Mouse (Mus musculus) heart, embryonic 16.5 days (tissue): ENCODE measurements around the gene Gm21969. TPM values are rescaled to one million over a fixed set of nuclear protein-coding genes. Genes with fewer than 3 reads are reported as not detected.

Experiments
- ATAC-seq: fragments of 200-750 bp; cut with Nextera tagmentation; replicated peaks from 2 replicates; pipeline ENCODE4 v1.8.0; 2017; ENCODE audit warnings: moderate number of reproducible peaks; ENCODE audit not compliant: insufficient read depth, low FRiP score; ENCODE audit errors: extremely low read depth
- H3K27ac ChIP-seq: fragments of 300-500 bp; sonication (generic); 2 replicates; pipeline ENCODE4 v1.5.1; 2014; ENCODE audit warnings: mild to moderate bottlenecking, low read length, control low read depth, moderate library complexity
- H3K27me3 ChIP-seq: fragments of 300-500 bp; sonication (generic); 2 replicates; pipeline ENCODE4 v1.6.1; 2014; ENCODE audit warnings: low read length, mixed read lengths; ENCODE audit not compliant: control insufficient read depth, insufficient read depth
- H3K36me3 ChIP-seq: fragments of 300-500 bp; sonication (generic); 2 replicates; pipeline ENCODE4 v1.6.1; 2014; ENCODE audit not compliant: control insufficient read depth, insufficient read depth
- H3K4me1 ChIP-seq: fragments of 300-500 bp; sonication (generic); 2 replicates; pipeline ENCODE4 v1.6.1; 2014; ENCODE audit warnings: low read length, mixed read lengths; ENCODE audit not compliant: control insufficient read depth, insufficient read depth
- H3K4me2 ChIP-seq: fragments of 300-500 bp; sonication (generic); 2 replicates; pipeline ENCODE4 v1.6.1; 2014; ENCODE audit warnings: low read depth, mild to moderate bottlenecking, control low read depth, low read length
- H3K4me3 ChIP-seq: fragments of 300-500 bp; sonication (generic); 2 replicates; pipeline ENCODE4 v1.5.1; 2014; ENCODE audit warnings: mild to moderate bottlenecking, control low read depth, low read length
- H3K9ac ChIP-seq: fragments of 300-500 bp; sonication (generic); 2 replicates; pipeline ENCODE4 v1.6.1; 2014; ENCODE audit warnings: low read length, control low read depth
- H3K9me3 ChIP-seq: fragments of 300-500 bp; sonication (generic); replicated peaks from 2 replicates; pipeline ENCODE4 v1.6.1; 2016; ENCODE audit warnings: low read length; ENCODE audit not compliant: control insufficient read depth
- WGBS: fragments of 180-500 bp; shearing (Covaris S2); extraction: QIAGEN DNeasy Blood & Tissue Kit; methylation state at CpG from one replicate; pipeline ENCODE4 v1.1.7; 2014; 5-methylcytosine and 5-hydroxymethylcytosine counted together
- polyA plus RNA-seq: library from polyadenylated mRNA; unstranded; fragments of >200 nt; fragmentation: Nextera tagmentation; extraction: Ambion mirVana; gene quantifications from 2 replicates; pipeline ENCODE4 v1.2.1, GENCODE M21; 2015

Gene Gm21969
- polyA plus RNA-seq, 1 experiment from 2014 or later, result not detected

DNA sequence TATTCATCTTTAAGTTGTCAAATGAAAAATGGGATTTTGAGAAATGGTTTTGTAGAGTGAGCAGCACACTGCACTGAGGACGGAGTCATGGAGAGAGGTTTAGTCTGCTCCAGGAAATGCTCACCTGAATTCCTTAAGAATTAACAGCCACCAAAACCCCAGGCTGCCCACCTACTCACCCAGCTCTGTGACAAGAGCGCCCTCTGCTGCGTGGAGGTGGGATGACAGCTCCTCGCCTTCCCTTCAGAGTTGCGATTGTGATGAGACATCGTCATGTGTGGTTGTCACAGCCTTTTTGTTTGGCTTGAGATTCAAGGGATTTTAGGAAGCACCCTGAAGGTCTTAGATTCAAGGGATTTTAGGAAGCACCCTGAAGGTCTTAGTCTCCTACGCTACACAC, 33.4 kb downstream of the Gm21969 start:
- Histone ChIP-seq H3K4me1 (no peaks in the 10 kb centered on the region), H3K27me3 (no peaks in the 10 kb centered on the region), H3K9me3 (no peaks in the 10 kb centered on the region), H3K9ac (no peak overlapping the region), H3K36me3 (no peaks in the 10 kb centered on the region), H3K4me2 (no peak overlapping the region), H3K4me3 (no peak overlapping the region), H3K27ac (no peak overlapping the region)
- 26% methylated on average over 7 of the region's 7 CpGs for WGBS
- no peak for ATAC-seq

- no peaks in the 10 kb centered on the region for H3K9me3 ChIP-seq
- no peak overlapping the region for H3K4me2 ChIP-seq
- ATAC-seq, result no peak
- no peak overlapping the region for H3K27ac ChIP-seq
- no peaks in the 10 kb centered on the region for H3K36me3 ChIP-seq
- 86% methylated on average over 9 of the region's 9 CpGs for WGBS
- H3K4me1 ChIP-seq, result peaks cover 12% of the 10 kb centered on the region
- H3K4me3 ChIP-seq, result no peak overlapping the region
- peaks cover 6% of the 10 kb centered on the region for H3K27me3 ChIP-seq
- no peak overlapping the region for H3K9ac ChIP-seq
These were observed 34.9 kb downstream of the Gm21969 start for GRCm38 (mm10) chr4:139637847-139638246.

GRCm38 (mm10) chr4:139638356-139638755, 35.4 kb downstream of the Gm21969 start:
- Histone ChIP-seq H3K27ac (no peak overlapping the region), H3K9me3 (no peaks in the 10 kb centered on the region), H3K4me3 (no peak overlapping the region), H3K4me1 (peaks cover 12% of the 10 kb centered on the region), H3K27me3 (peaks cover 8% of the 10 kb centered on the region), H3K36me3 (no peaks in the 10 kb centered on the region), H3K9ac (no peak overlapping the region), H3K4me2 (no peak overlapping the region)
- ATAC-seq, result no peak
- WGBS, result 94% methylated on average over 16 of the region's 16 CpGs

DNA sequence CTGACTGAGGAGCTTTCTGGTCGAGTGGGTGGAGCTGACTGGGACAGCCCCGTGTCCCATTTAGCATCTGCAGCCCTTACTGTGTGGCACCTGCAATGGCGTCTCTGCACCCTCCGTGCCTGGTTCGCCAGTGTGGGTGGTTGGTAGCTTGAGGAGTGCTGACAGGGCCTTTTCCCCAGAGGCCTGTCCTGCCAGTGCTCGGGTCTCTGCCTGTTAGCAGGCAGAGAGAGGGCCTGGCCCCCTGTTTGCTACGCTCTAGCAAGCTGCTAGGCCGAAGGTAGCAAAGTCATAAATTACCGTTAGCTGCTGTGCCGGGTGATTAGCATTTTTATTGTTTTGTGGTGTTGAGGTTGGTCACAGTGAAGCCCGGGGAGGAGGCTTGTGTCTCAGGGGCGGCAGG, 36.8 kb downstream of the Gm21969 start:
- Histone ChIP-seq H3K27ac (no peak overlapping the region), H3K9me3 (no peaks in the 10 kb centered on the region), H3K36me3 (no peaks in the 10 kb centered on the region; the same call in 1 of the 2 replicates), H3K27me3 (peaks cover 8% of the 10 kb centered on the region), H3K4me3 (no peak overlapping the region), H3K4me1 (peaks cover 12% of the 10 kb centered on the region), H3K9ac (no peak overlapping the region), H3K4me2 (no peak overlapping the region)
- ATAC-seq, result no peak
- whole genome bisulfite sequencing, result 70% methylated on average over 12 of the region's 12 CpGs

DNA sequence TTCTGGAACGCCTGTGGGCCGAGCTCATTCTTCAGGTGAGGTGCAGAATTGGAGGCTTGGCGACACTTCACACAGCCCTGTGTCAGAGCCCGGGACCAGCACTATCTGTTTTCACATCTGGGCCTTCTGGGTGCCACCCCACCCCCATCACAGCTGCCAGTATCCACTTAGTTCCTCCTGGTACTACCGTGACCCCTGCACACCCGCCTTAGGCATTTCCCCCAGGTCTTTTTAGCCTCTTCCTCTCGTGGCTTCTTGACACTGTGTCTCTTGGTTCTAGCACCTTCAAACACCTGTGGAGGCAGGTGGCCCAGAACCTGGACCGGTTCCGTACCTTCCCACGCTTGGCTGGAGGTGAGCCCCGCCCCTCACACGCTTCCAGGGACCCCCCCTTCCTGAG, 37.3 kb downstream of the Gm21969 start:
- Histone ChIP-seq H3K27me3 (peaks cover 8% of the 10 kb centered on the region), H3K9ac (no peak overlapping the region), H3K36me3 (peaks cover 3% of the 10 kb centered on the region; the same call in 1 of the 2 replicates), H3K4me3 (no peak overlapping the region), H3K4me1 (peaks cover 12% of the 10 kb centered on the region), H3K27ac (no peak overlapping the region), H3K4me2 (no peak overlapping the region), H3K9me3 (no peaks in the 10 kb centered on the region)
- 73% methylated on average over 12 of the region's 12 CpGs for WGBS
- ATAC-seq, result no peak

- WGBS, result 67% methylated on average over 6 of the region's 6 CpGs
- no peak overlapping the region for H3K27ac ChIP-seq
- H3K27me3 ChIP-seq, result peaks cover 8% of the 10 kb centered on the region
- peaks cover 3% of the 10 kb centered on the region; the same call in 1 of the 2 replicates for H3K36me3 ChIP-seq
- no peak overlapping the region for H3K4me2 ChIP-seq
- H3K9ac ChIP-seq, result no peak overlapping the region
- no peaks in the 10 kb centered on the region for H3K9me3 ChIP-seq
- H3K4me1 ChIP-seq, result peaks cover 12% of the 10 kb centered on the region
- ATAC-seq, result no peak
- no peak overlapping the region for H3K4me3 ChIP-seq
These were observed 37.8 kb downstream of the Gm21969 start for GRCm38 (mm10) chr4:139640775-139641174.

DNA sequence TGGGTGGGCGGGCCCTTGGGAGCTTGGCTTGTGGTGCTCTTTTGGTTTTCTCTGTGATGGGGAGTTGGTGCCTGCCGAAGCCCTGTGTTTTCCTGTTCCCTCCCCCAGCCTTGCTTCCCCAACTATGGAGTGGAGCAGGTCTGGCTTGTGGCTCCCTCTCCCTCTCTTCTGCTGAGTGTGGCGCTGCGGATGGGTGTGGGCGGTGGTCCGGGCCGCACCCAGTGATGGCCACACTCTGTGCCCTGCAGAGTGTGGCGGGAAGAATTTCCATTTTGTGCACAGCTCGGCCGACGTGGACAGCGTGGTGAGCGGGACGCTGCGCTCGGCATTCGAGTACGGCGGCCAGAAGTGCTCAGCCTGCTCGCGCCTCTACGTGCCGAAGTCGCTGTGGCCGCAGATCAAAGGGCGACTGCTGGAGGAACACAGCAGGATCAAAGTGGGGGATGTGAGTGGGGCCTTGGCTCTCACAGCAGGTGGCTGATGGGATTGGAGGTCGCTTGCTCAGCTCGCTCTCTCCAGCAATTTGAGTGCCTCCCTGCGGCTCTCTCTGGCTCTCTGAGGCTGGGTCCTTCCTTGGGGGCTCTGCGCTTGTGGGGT, 38.9 kb downstream of the Gm21969 start:
- Histone ChIP-seq H3K4me2 (peak overlapping the region; percentile 76), H3K4me3 (peak overlapping the region; percentile 46), H3K9ac (peak overlapping the region; percentile 68), H3K9me3 (no peaks in the 10 kb centered on the region; the same call in 1 of the 2 replicates), H3K36me3 (peaks cover 5% of the 10 kb centered on the region; the same call in 1 of the 2 replicates), H3K4me1 (peaks cover 12% of the 10 kb centered on the region), H3K27me3 (peaks cover 8% of the 10 kb centered on the region), H3K27ac (no peak overlapping the region)
- WGBS, result 5% methylated on average over 30 of the region's 30 CpGs
- ATAC-seq, result peak; percentile 58

DNA sequence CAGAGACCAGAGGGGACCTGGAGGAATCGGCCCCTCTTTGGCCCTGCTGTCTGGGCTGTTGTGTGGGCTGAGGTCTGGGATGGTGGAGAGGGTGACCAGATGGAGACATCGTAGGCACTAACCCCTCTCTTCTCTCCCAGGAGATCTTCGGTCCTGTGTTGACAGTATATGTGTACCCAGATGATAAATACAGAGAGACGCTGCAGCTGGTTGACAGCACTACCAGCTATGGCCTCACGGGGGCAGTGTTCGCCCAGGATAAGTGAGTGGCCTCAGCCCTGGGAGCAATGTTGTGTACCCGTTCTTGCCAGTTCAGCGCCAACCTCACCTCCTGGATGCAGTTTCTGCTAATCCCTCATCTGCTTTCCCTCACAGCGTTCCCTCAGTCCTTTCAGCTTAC, 41.0 kb downstream of the Gm21969 start:
- Histone ChIP-seq H3K4me2 (no peak overlapping the region), H3K27ac (no peak overlapping the region), H3K36me3 (peaks cover 7% of the 10 kb centered on the region; the same call in 1 of the 2 replicates), H3K4me3 (no peak overlapping the region), H3K9me3 (no peaks in the 10 kb centered on the region; the same call in 1 of the 2 replicates), H3K9ac (no peak overlapping the region), H3K27me3 (peaks cover 8% of the 10 kb centered on the region), H3K4me1 (peaks cover 12% of the 10 kb centered on the region)
- ATAC-seq, result no peak
- WGBS, result 14% methylated on average over 9 of the region's 9 CpGs

DNA sequence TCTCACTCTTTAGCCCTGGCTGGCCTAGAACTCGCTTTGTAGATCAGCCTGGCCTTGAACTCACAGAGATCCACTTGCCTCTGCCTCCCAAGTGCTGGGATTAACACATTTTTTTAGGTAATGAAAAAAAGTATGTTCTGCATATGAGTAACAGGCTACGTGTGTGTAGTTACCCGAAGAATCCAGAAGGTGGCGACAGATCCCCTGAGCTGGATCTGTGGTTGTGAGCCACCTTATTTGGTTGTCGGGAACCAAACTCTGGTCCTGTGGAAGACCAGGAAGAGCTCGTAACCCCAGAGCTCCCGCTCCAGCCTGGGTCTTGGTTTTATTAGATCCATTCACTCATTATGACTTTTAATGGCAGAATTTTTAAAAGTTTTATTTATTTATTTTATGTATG, 43.9 kb downstream of the Gm21969 start:
- no peak overlapping the region for H3K4me2 ChIP-seq
- H3K36me3 ChIP-seq, result peaks cover 7% of the 10 kb centered on the region; the same call in 1 of the 2 replicates
- ATAC-seq, result no peak
- no peak overlapping the region for H3K4me3 ChIP-seq
- no peaks in the 10 kb centered on the region; the same call in 1 of the 2 replicates for H3K9me3 ChIP-seq
- H3K27me3 ChIP-seq, result peaks cover 8% of the 10 kb centered on the region
- H3K9ac ChIP-seq, result no peak overlapping the region
- H3K4me1 ChIP-seq, result peaks cover 8% of the 10 kb centered on the region
- H3K27ac ChIP-seq, result no peak overlapping the region
- 78% methylated on average over 7 of the region's 7 CpGs for WGBS
